Comparison of ENCODE assay signal across 8 mouse cellular contexts in genomic region chr3:88501366-88502030, GRCm38 (mm10). TPM values are rescaled to one million over a fixed set of nuclear protein-coding genes. Genes with fewer than 3 reads are reported as not detected.
A peak's percentile ranks its signal among the peaks of the same experiment; 100 is the strongest.
DNase-seq lines count a peak whose midpoint lies in the region; ATAC-seq and TF ChIP-seq lines count a peak whose summit lies in the region.

No protein-coding gene starts in this region.

- no peak for ATAC-seq in lung, postnatal 0 days
- ATAC-seq in erythroid progenitor cell, adult 5-6 weeks (replicated peaks; ENCODE audit: low FRiP score, poor library complexity, severe bottlenecking): peak; percentile 55
- ATAC-seq in limb, embryonic 13.5 days (ENCODE audit: low FRiP score, low read depth): no peak
- no peak for ATAC-seq in stomach, embryonic 15.5 days (ENCODE audit: insufficient read depth, low FRiP score, low read depth)

- H3K9ac ChIP-seq in lung, postnatal 0 days (replicated peaks; ENCODE audit: low read depth): peak overlapping the region; percentile 87
- H3K9ac ChIP-seq in limb, embryonic 13.5 days: peak overlapping the region; percentile 94
- peak overlapping the region; percentile 92 for H3K9ac ChIP-seq in stomach, embryonic 15.5 days

- H3K4me2 ChIP-seq in lung, postnatal 0 days (replicated peaks; ENCODE audit: low read depth, low read length): peak overlapping the region; percentile 88
- H3K4me2 ChIP-seq in limb, embryonic 13.5 days (replicated peaks): peak overlapping the region; percentile 99
- peak overlapping the region; percentile 85 for H3K4me2 ChIP-seq in stomach, embryonic 15.5 days

- H3K27me3 ChIP-seq in lung, postnatal 0 days (replicated peaks; ENCODE audit: insufficient read depth, low read length): no peaks in the 10 kb centered on the region
- H3K27me3 ChIP-seq in limb, embryonic 13.5 days: no peaks in the 10 kb centered on the region
- H3K27me3 ChIP-seq in stomach, embryonic 15.5 days (replicated peaks): no peaks in the 10 kb centered on the region

- no peak for TF ChIP-seq EP300 in lung, postnatal 0 days (IDR thresholded peaks at IDR 0.05)

- peak overlapping the region; percentile 92 for H3K27ac ChIP-seq in lung, postnatal 0 days (ENCODE audit: low read length)
- H3K27ac ChIP-seq in limb, embryonic 13.5 days: peak overlapping the region; percentile 92
- peak overlapping the region; percentile 94 for H3K27ac ChIP-seq in stomach, embryonic 15.5 days

- H3K4me3 ChIP-seq in lung, postnatal 0 days (ENCODE audit: low read depth, low read length): peak overlapping the region; percentile 93
- H3K4me3 ChIP-seq in limb, embryonic 13.5 days: peak overlapping the region; percentile 86
- H3K4me3 ChIP-seq in stomach, embryonic 15.5 days (replicated peaks): peak overlapping the region; percentile 68

- DNase-seq in lung, postnatal 0 days (ENCODE audit: low spot score): peak; percentile 63
- no peak for DNase-seq in lung, postnatal 10 days
- DNase-seq in thymus, postnatal 10 days (ENCODE audit: low spot score in 2 of 2): no peak
- DNase-seq in thymus, postnatal 0 days (ENCODE audit: low spot score): no peak
- DNase-seq in ovary, postnatal 10 days (ENCODE audit: low spot score): no peak

- TF ChIP-seq CTCF in lung, postnatal 0 days (IDR thresholded peaks at IDR 0.05): no peak

- WGBS in lung, postnatal 0 days: 55% methylated on average over 6 of the region's 6 CpGs
- 49% methylated on average over 6 of the region's 6 CpGs for WGBS in limb, embryonic 13.5 days
- 49% methylated on average over 6 of the region's 6 CpGs for WGBS in stomach, embryonic 15.5 days

- peaks cover 13% of the 10 kb centered on the region; the same call in 1 of the 2 replicates for H3K4me1 ChIP-seq in lung, postnatal 0 days (ENCODE audit: insufficient read depth, low read depth, low read length)
- H3K4me1 ChIP-seq in limb, embryonic 13.5 days: peaks cover 64% of the 10 kb centered on the region
- H3K4me1 ChIP-seq in stomach, embryonic 15.5 days: peaks cover 45% of the 10 kb centered on the region

- H3K9me3 ChIP-seq in lung, postnatal 0 days (ENCODE audit: low read length): no peaks in the 10 kb centered on the region
- H3K9me3 ChIP-seq in limb, embryonic 13.5 days: no peaks in the 10 kb centered on the region
- no peaks in the 10 kb centered on the region for H3K9me3 ChIP-seq in stomach, embryonic 15.5 days

- H3K36me3 ChIP-seq in lung, postnatal 0 days (ENCODE audit: insufficient read depth, low read length): no peaks in the 10 kb centered on the region
- H3K36me3 ChIP-seq in limb, embryonic 13.5 days: peaks cover 19% of the 10 kb centered on the region
- no peaks in the 10 kb centered on the region for H3K36me3 ChIP-seq in stomach, embryonic 15.5 days

RNA-seq across cellular contexts. Expression of gene Lmna, which starts 8.3 kb away (rescaled TPM):
- 185 and 216 TPM in 2 replicates for polyA plus RNA-seq in lung, postnatal 0 days (2015; fragmentation: Nextera tagmentation; extraction: Ambion mirVana)
- total RNA-seq in erythroid progenitor cell, adult 5-6 weeks (2015; ENCODE audit: low replicate concordance): 31.7 and 48.2 TPM in 2 replicates
- 182 and 260 TPM in 2 replicates for total RNA-seq in erythroid progenitor cell, adult 5-6 weeks (2017; ENCODE audit: low replicate concordance)
- 174 and 183 TPM in 2 replicates for polyA plus RNA-seq in limb, embryonic 13.5 days (2015; fragmentation: Nextera tagmentation; extraction: Ambion mirVana)
- polyA plus RNA-seq in stomach, embryonic 15.5 days (2015; fragmentation: Nextera tagmentation; extraction: Ambion mirVana): 179 and 214 TPM in 2 replicates
- polyA plus RNA-seq in thymus, postnatal 0 days (2015; fragmentation: Nextera tagmentation; extraction: Ambion mirVana): 40.6 and 43.8 TPM in 2 replicates

RNA-seq across cellular contexts. Expression of gene Mex3a, which starts 30.7 kb away (rescaled TPM):
- polyA plus RNA-seq in lung, postnatal 0 days (2015; fragmentation: Nextera tagmentation; extraction: Ambion mirVana): 2.6 and 3.4 TPM in 2 replicates
- 0.42 TPM in 1 of 2 replicates, not detected in the other for total RNA-seq in erythroid progenitor cell, adult 5-6 weeks (2015; ENCODE audit: low replicate concordance)
- 0.08 and 0.26 TPM in 2 replicates for total RNA-seq in erythroid progenitor cell, adult 5-6 weeks (2017; ENCODE audit: low replicate concordance)
- 32.9 and 33.9 TPM in 2 replicates for polyA plus RNA-seq in limb, embryonic 13.5 days (2015; fragmentation: Nextera tagmentation; extraction: Ambion mirVana)
- 11.9 and 12.1 TPM in 2 replicates for polyA plus RNA-seq in stomach, embryonic 15.5 days (2015; fragmentation: Nextera tagmentation; extraction: Ambion mirVana)
- polyA plus RNA-seq in thymus, postnatal 0 days (2015; fragmentation: Nextera tagmentation; extraction: Ambion mirVana): 8.1 and 10.3 TPM in 2 replicates

RNA-seq across cellular contexts. Expression of gene Sema4a, which starts 40.5 kb away (rescaled TPM):
- polyA plus RNA-seq in lung, postnatal 0 days (2015; fragmentation: Nextera tagmentation; extraction: Ambion mirVana): 9.0 and 9.2 TPM in 2 replicates
- 11.9 and 14.7 TPM in 2 replicates for total RNA-seq in erythroid progenitor cell, adult 5-6 weeks (2015; ENCODE audit: low replicate concordance)
- 4.5 and 15.1 TPM in 2 replicates for total RNA-seq in erythroid progenitor cell, adult 5-6 weeks (2017; ENCODE audit: low replicate concordance)
- polyA plus RNA-seq in limb, embryonic 13.5 days (2015; fragmentation: Nextera tagmentation; extraction: Ambion mirVana): 7.9 and 9.9 TPM in 2 replicates
- 22.3 and 25.1 TPM in 2 replicates for polyA plus RNA-seq in stomach, embryonic 15.5 days (2015; fragmentation: Nextera tagmentation; extraction: Ambion mirVana)
- polyA plus RNA-seq in thymus, postnatal 0 days (2015; fragmentation: Nextera tagmentation; extraction: Ambion mirVana): 14.6 and 15.1 TPM in 2 replicates

RNA-seq across cellular contexts. Expression of gene Rab25, which starts 46.6 kb away (rescaled TPM):
- 61.4 and 61.8 TPM in 2 replicates for polyA plus RNA-seq in lung, postnatal 0 days (2015; fragmentation: Nextera tagmentation; extraction: Ambion mirVana)
- total RNA-seq in erythroid progenitor cell, adult 5-6 weeks (2015; ENCODE audit: low replicate concordance): not detected in 2 replicates
- not detected in 2 replicates for total RNA-seq in erythroid progenitor cell, adult 5-6 weeks (2017; ENCODE audit: low replicate concordance)
- 7.7 and 9.3 TPM in 2 replicates for polyA plus RNA-seq in limb, embryonic 13.5 days (2015; fragmentation: Nextera tagmentation; extraction: Ambion mirVana)
- 86.9 and 90.6 TPM in 2 replicates for polyA plus RNA-seq in stomach, embryonic 15.5 days (2015; fragmentation: Nextera tagmentation; extraction: Ambion mirVana)
- 2.7 and 3.5 TPM in 2 replicates for polyA plus RNA-seq in thymus, postnatal 0 days (2015; fragmentation: Nextera tagmentation; extraction: Ambion mirVana)

RNA-seq across cellular contexts. Expression of gene Lamtor2, which starts 51.4 kb away (rescaled TPM):
- polyA plus RNA-seq in lung, postnatal 0 days (2015; fragmentation: Nextera tagmentation; extraction: Ambion mirVana): 138 and 143 TPM in 2 replicates
- 9.0 and 12.6 TPM in 2 replicates for total RNA-seq in erythroid progenitor cell, adult 5-6 weeks (2015; ENCODE audit: low replicate concordance)
- total RNA-seq in erythroid progenitor cell, adult 5-6 weeks (2017; ENCODE audit: low replicate concordance): 7.7 and 23.3 TPM in 2 replicates
- polyA plus RNA-seq in limb, embryonic 13.5 days (2015; fragmentation: Nextera tagmentation; extraction: Ambion mirVana): 147 and 154 TPM in 2 replicates
- polyA plus RNA-seq in stomach, embryonic 15.5 days (2015; fragmentation: Nextera tagmentation; extraction: Ambion mirVana): 193 and 198 TPM in 2 replicates
- 150 and 153 TPM in 2 replicates for polyA plus RNA-seq in thymus, postnatal 0 days (2015; fragmentation: Nextera tagmentation; extraction: Ambion mirVana)
